ENCODE assay signal across 8 mouse cellular contexts in genomic region chr10:86365632-86366092, GRCm38 (mm10).
DNase-seq lines count a peak whose midpoint lies in the region; ATAC-seq lines count a peak whose summit lies in the region.

No protein-coding gene starts in this region.

- H3K4me2 ChIP-seq in forebrain, embryonic 13.5 days, result no peak overlapping the region
- H3K4me2 ChIP-seq in forebrain, embryonic 12.5 days, result no peak overlapping the region

- no peak overlapping the region for H3K27ac ChIP-seq in forebrain, embryonic 13.5 days
- no peak overlapping the region for H3K27ac ChIP-seq in forebrain, embryonic 12.5 days

- H3K4me3 ChIP-seq in forebrain, embryonic 13.5 days, result no peak overlapping the region
- H3K4me3 ChIP-seq in forebrain, embryonic 12.5 days (replicated peaks), result no peak overlapping the region

- H3K9me3 ChIP-seq in forebrain, embryonic 13.5 days (replicated peaks), result no peaks in the 10 kb centered on the region
- no peaks in the 10 kb centered on the region for H3K9me3 ChIP-seq in forebrain, embryonic 12.5 days

- WGBS in forebrain, embryonic 13.5 days, result 75% methylated on average over 5 of the region's 5 CpGs
- 72% methylated on average over 5 of the region's 5 CpGs for WGBS in forebrain, embryonic 12.5 days

- DNase-seq in heart, adult 18-20 months, result peak; percentile 69 to 75
- peak; percentile 27 to 57 for DNase-seq in kidney, adult 8-10 months
- peak; percentile 71 for DNase-seq in mesoderm, embryonic 11.5 days (ENCODE audit: low read depth, low spot score)
- DNase-seq in frontal cortex, postnatal 36 days (ENCODE audit: low spot score in 2 of 2), result no peak
- no peak for DNase-seq in cerebellum, postnatal 36 days

- H3K36me3 ChIP-seq in forebrain, embryonic 13.5 days (ENCODE audit: poor library complexity, severe bottlenecking), result no peaks in the 10 kb centered on the region
- H3K36me3 ChIP-seq in forebrain, embryonic 12.5 days (replicated peaks), result no peaks in the 10 kb centered on the region

- peak; percentile 66; the same call in 1 of the 2 replicates for ATAC-seq in forebrain, embryonic 13.5 days
- ATAC-seq in forebrain, embryonic 12.5 days (ENCODE audit: low FRiP score), result no peak
- ATAC-seq in activated CD4-positive, CD25-positive, alpha-beta regulatory T cell, adult 4 months, result no peak

- no peaks in the 10 kb centered on the region for H3K27me3 ChIP-seq in forebrain, embryonic 13.5 days
- no peaks in the 10 kb centered on the region for H3K27me3 ChIP-seq in forebrain, embryonic 12.5 days

- peaks cover 4% of the 10 kb centered on the region; the same call in 1 of the 2 replicates for H3K4me1 ChIP-seq in forebrain, embryonic 13.5 days
- no peaks in the 10 kb centered on the region for H3K4me1 ChIP-seq in forebrain, embryonic 12.5 days

- no peak overlapping the region for H3K9ac ChIP-seq in forebrain, embryonic 13.5 days
- no peak overlapping the region for H3K9ac ChIP-seq in forebrain, embryonic 12.5 days

Comparison
In these comparisons a context has a peak if more than half of its experiments do, and no peak if none do; other contexts are left out.
1. DNase-seq: peak in heart, adult 18-20 months (2 of 2), kidney, adult 8-10 months (2 of 2) and mesoderm, embryonic 11.5 days (single experiment); none in frontal cortex, postnatal 36 days (0 of 2) and cerebellum, postnatal 36 days (0 of 2).